Mouse (Mus musculus): ENCODE measurements around the gene Tjp3. TPM values are rescaled to one million over a fixed set of nuclear protein-coding genes. Genes with fewer than 3 reads are reported as not detected.

The Tjp3 gene
- polyA plus RNA-seq, 1 experiment, result 5.5 TPM

DNA sequence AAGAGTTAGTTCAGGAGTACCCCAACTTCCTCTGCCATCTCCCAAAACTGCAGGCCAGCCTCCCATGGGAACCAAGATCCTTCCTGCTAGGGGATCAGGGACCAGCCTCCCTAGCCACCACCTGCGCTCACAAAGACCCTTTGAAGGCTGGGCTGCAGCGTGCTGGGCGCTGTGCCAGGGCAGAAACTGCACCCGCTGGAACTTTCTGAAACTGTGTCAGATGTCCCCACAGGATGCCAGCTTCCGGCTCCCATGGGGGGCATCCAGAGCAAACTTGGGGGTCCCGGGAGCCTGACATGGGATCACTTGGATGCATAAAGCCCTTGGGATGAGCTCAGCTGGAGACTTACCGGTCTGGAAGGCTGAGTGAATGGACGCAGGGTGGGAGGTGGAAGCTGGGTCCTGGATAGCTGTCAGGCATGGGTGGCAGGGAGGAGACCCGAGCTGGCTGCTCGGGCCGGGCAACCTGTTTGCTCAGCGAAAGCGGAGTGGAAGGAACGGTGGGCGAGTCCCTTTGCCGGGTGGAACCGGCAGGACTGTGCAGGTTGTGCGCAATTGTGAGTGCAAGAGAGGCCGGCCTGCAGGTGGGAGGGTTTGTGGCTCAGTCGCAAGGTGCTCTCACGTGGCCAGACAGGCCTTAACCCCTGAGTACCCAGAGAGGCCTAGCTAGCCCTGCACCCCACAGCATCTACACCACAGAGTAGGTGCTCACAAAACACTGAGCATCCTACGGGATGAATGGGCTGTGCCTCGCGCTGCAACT is 502 bp downstream of the Tjp3 start:
- TF ChIP-seq FLI1 (IDR thresholded peaks at IDR 0.05; ENCODE audit: low read length) (no peak), GATA1 (IDR thresholded peaks at IDR 0.05; ENCODE audit: borderline replicate concordance, low read length) (no peak)
- Histone ChIP-seq H3K27me3 (replicated peaks) (no peaks in the 10 kb centered on the region), H3K36me3 (replicated peaks; ENCODE audit: low read length) (peaks cover 14% of the 10 kb centered on the region), H3K4me3 (replicated peaks) (no peak overlapping the region), H3K9me3 (no peaks in the 10 kb centered on the region), H3K4me1 (peaks cover 81% of the 10 kb centered on the region)

- Histone ChIP-seq H3K27me3 (replicated peaks) (peaks cover 3% of the 10 kb centered on the region), H3K36me3 (replicated peaks; ENCODE audit: low read length) (peaks cover 5% of the 10 kb centered on the region), H3K4me3 (replicated peaks) (no peak overlapping the region), H3K4me1 (peaks cover 80% of the 10 kb centered on the region), H3K9me3 (no peaks in the 10 kb centered on the region)
- TF ChIP-seq FLI1 (IDR thresholded peaks at IDR 0.05; ENCODE audit: low read length), result no peak
- TF ChIP-seq GATA1 (IDR thresholded peaks at IDR 0.05; ENCODE audit: borderline replicate concordance, low read length), result no peak
Measured at GRCm38 (mm10) chr10:81289811-81290210, 1.6 kb downstream of the Tjp3 start.

DNA sequence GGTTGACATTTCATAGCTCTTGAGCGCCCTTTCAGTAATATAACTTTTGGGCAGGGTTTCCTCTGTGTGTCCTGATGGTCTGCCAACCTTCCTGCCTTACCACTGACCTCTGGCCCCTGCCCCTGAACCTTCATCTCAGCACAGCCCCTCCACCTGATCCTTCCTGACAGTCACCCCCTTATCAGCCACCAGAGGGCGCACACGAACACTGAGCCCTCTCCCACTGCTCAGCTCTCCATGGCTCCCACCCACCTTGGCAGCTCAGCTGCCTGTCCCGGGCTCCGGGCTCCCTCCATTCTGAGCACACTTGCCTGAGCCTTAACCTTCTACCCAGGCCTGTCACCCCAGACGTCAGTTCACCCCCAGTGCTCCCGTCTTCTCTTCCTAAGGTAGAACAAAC is 2.1 kb downstream of the Tjp3 start:
- TF ChIP-seq FLI1 (IDR thresholded peaks at IDR 0.05; ENCODE audit: low read length) (no peak), GATA1 (IDR thresholded peaks at IDR 0.05; ENCODE audit: borderline replicate concordance, low read length) (no peak)
- Histone ChIP-seq H3K4me3 (replicated peaks) (no peak overlapping the region), H3K4me1 (peaks cover 80% of the 10 kb centered on the region), H3K27me3 (replicated peaks) (peaks cover 7% of the 10 kb centered on the region), H3K9me3 (no peaks in the 10 kb centered on the region), H3K36me3 (replicated peaks; ENCODE audit: low read length) (peaks cover under 1% of the 10 kb centered on the region)

DNA sequence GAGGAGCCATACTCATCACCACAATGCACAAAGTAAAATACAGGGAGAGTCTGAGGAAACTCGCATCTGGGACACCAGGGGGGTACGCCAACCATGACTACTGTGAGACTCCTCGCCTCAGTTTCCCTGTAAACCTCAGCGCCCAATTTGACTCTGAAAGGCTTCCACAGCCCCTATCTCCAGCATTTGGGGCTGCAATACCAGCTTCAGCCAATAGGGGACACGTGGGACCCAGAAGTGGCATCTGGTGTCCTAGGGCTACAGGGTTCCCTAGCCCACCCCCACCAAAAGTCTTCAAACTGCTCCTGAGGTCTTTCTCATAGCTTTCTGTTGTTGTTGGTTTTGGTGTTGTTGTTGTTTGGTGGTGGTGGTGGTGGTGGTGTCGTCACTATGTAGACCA is 2.8 kb downstream of the Tjp3 start:
- H3K36me3 ChIP-seq (replicated peaks; ENCODE audit: low read length), result no peaks in the 10 kb centered on the region
- H3K4me3 ChIP-seq (replicated peaks), result no peak overlapping the region
- peaks cover 9% of the 10 kb centered on the region for H3K27me3 ChIP-seq (replicated peaks)
- TF ChIP-seq FLI1 (IDR thresholded peaks at IDR 0.05; ENCODE audit: low read length) (no peak), GATA1 (IDR thresholded peaks at IDR 0.05; ENCODE audit: borderline replicate concordance, low read length) (no peak)
- peaks cover 76% of the 10 kb centered on the region for H3K4me1 ChIP-seq
- no peaks in the 10 kb centered on the region for H3K9me3 ChIP-seq

GRCm38 (mm10) chr10:81287513-81288157 is 3.7 kb downstream of the Tjp3 start:
- Histone ChIP-seq H3K27me3 (replicated peaks) (peaks cover 18% of the 10 kb centered on the region), H3K4me3 (replicated peaks) (no peak overlapping the region), H3K4me1 (peaks cover 75% of the 10 kb centered on the region), H3K36me3 (replicated peaks; ENCODE audit: low read length) (no peaks in the 10 kb centered on the region), H3K9me3 (no peaks in the 10 kb centered on the region)
- TF ChIP-seq GATA1 (IDR thresholded peaks at IDR 0.05; ENCODE audit: borderline replicate concordance, low read length), result no peak
- TF ChIP-seq FLI1 (IDR thresholded peaks at IDR 0.05; ENCODE audit: low read length), result no peak

- Histone ChIP-seq H3K36me3 (replicated peaks; ENCODE audit: low read length) (no peaks in the 10 kb centered on the region), H3K9me3 (0 out of 2 replicates have a peak, but pooled peaks cover 1% of the 10 kb centered on the region), H3K4me1 (peaks cover 70% of the 10 kb centered on the region), H3K27me3 (replicated peaks) (peaks cover 18% of the 10 kb centered on the region), H3K4me3 (replicated peaks) (no peak overlapping the region)
- no peak for TF ChIP-seq GATA1 (IDR thresholded peaks at IDR 0.05; ENCODE audit: borderline replicate concordance, low read length)
- TF ChIP-seq FLI1 (IDR thresholded peaks at IDR 0.05; ENCODE audit: low read length), result no peak
Measured at GRCm38 (mm10) chr10:81286586-81286985, 4.8 kb downstream of the Tjp3 start.

GRCm38 (mm10) chr10:81285694-81286450 is 5.5 kb downstream of the Tjp3 start:
- Histone ChIP-seq H3K27me3 (replicated peaks) (peaks cover 20% of the 10 kb centered on the region), H3K4me1 (peaks cover 70% of the 10 kb centered on the region)
- TF ChIP-seq FLI1 (IDR thresholded peaks at IDR 0.05; ENCODE audit: low read length) (no peak), GATA1 (IDR thresholded peaks at IDR 0.05; ENCODE audit: borderline replicate concordance, low read length) (no peak)

DNA sequence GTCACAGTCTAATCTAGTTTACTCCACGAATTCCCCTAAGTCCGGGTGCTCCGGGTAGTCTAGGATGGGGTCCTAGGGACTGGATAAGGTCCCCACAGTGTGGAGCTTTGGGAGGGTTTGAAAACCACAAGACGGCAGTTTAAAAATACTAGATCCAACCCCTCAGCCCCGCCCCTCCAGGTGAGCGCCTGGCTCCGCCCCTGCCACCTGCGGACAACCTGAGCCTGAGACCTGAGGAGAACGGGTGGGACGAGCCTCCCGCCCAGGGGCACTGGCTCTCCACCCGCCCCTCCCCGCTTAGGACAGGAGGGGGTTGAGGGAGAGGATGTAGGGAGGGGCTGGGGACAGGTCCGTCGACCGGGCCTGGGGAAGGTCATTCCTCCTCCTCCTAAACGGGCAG is 6.7 kb downstream of the Tjp3 start:
- Histone ChIP-seq H3K4me1 (peaks cover 67% of the 10 kb centered on the region), H3K36me3 (replicated peaks; ENCODE audit: low read length) (peaks cover 10% of the 10 kb centered on the region), H3K4me3 (replicated peaks) (peak overlapping the region; percentile 93), H3K9me3 (0 out of 2 replicates have a peak, but pooled peaks cover 4% of the 10 kb centered on the region), H3K27me3 (replicated peaks) (peaks cover 29% of the 10 kb centered on the region)
- TF ChIP-seq FLI1 (IDR thresholded peaks at IDR 0.05; ENCODE audit: low read length) (no peak), GATA1 (IDR thresholded peaks at IDR 0.05; ENCODE audit: borderline replicate concordance, low read length) (no peak)

More at GRCm38 (mm10) chr10:81285694-81286450, 5.5 kb downstream of the Tjp3 start:
- Histone ChIP-seq H3K4me3 (replicated peaks) (peak overlapping the region; percentile 93), H3K9me3 (0 out of 2 replicates have a peak, but pooled peaks cover 4% of the 10 kb centered on the region), H3K36me3 (replicated peaks; ENCODE audit: low read length) (peaks cover 3% of the 10 kb centered on the region)

DNA sequence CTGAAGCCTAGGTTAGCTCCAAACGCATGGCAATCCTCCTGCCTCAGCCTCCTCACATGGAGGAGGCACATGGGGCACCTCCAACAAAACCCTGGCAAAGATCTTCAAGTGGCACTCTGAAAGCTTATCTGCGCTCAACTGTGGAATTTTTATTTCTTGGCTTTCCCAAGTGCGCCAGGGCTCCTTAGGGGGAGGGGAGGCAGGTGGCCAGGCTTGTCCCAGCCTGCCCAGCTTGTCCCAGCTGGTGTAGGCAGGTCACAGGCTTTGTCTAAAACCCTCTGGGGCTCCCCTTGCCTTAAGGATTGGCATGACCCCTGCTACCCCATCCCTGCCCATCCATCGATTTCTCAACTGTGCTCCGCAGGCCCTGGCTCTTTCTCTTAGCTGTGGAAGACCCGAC is 7.2 kb downstream of the Tjp3 start:
- Histone ChIP-seq H3K4me3 (replicated peaks) (no peak overlapping the region), H3K9me3 (0 out of 2 replicates have a peak, but pooled peaks cover 4% of the 10 kb centered on the region), H3K4me1 (peaks cover 67% of the 10 kb centered on the region), H3K36me3 (replicated peaks; ENCODE audit: low read length) (peaks cover 12% of the 10 kb centered on the region), H3K27me3 (replicated peaks) (peaks cover 29% of the 10 kb centered on the region)
- TF ChIP-seq FLI1 (IDR thresholded peaks at IDR 0.05; ENCODE audit: low read length) (no peak), GATA1 (IDR thresholded peaks at IDR 0.05; ENCODE audit: borderline replicate concordance, low read length) (no peak)

Measured in megakaryocyte, embryonic 14.5 days (primary cell).